Mouse (Mus musculus) ES-Bruce4 (cell line): ENCODE measurements around the gene Tmem120b.

Source experiments
- CTCF ChIP-seq: IDR thresholded peaks from one replicate; pipeline ENCODE4 v1.8.1; 2011; ENCODE audit warnings: low read depth, low read length
- EP300 ChIP-seq: IDR thresholded peaks from 2 replicates; pipeline ENCODE4 v1.6.1; 2011; ENCODE audit warnings: low read depth, low read length; ENCODE audit not compliant: insufficient read depth
- POLR2A ChIP-seq: IDR thresholded peaks from one replicate; pipeline ENCODE4 v1.8.1; 2011; ENCODE audit warnings: low read length; ENCODE audit not compliant: insufficient read depth

DNA sequence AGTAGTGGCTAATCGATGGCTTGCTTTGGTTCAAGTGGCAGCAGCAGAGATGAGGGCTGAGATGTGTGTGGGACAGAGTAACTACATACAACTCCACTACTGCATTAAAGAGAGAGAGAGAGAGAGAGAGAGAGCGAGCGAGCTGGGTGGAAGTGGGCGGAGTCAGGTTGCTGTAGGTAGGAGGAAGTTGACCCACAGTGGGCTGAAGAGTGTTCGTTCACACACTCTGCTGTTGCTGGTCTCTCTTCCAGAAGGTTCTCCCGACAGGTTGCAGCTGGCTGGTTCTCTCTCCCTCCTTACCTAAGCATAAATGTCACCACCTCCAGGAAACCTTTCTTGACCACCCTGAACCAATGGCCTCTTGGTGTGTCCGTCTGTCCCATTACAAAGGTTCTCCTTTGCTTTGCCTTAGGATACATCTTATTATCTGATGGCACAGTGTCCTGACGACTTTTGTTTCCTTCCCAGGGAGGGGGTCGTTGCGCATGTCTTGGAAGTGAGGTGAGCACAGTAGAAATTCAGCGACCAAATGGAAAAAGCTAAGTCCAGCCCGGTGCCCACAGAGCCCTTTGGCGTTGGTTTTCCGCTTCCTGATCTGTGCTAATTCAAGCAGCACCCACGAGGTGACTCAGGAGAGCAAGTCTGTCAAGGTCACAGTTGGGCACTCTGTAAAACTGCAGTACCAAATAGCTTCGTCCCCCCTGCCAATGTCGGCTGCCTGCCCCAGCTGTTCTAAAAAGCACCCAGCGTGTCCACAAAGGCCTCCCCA is 57.6 kb downstream of the Tmem120b start:
- no peak for TF ChIP-seq POLR2A
- no peak for TF ChIP-seq CTCF
- no peak for TF ChIP-seq EP300
